Mouse (Mus musculus) myocyte (in vitro differentiated cells): ENCODE results near the gene Neurl2.

ENCODE experiments used
- E2F4 ChIP-seq: IDR thresholded peaks from one replicate; pipeline ENCODE4 v1.6.1; 2011; ENCODE audit warnings: mild to moderate bottlenecking, control low read depth, moderate library complexity; ENCODE audit not compliant: insufficient read depth
- MAX ChIP-seq: IDR thresholded peaks from one replicate; pipeline ENCODE4 v1.6.1; 2011; ENCODE audit warnings: low read depth, mild to moderate bottlenecking, control low read depth
- MYOD1 ChIP-seq, 3 experiments: IDR thresholded peaks; one replicate each; pipeline ENCODE4 v1.6.1; 2011; ENCODE audit warnings: control low read depth in 2 of 3, low read depth in 2 of 3, mild to moderate bottlenecking in 2 of 3, moderate library complexity in 1 of 3; ENCODE audit not compliant: insufficient read length in 2 of 3, control insufficient read depth in 1 of 3
- MYOG ChIP-seq, 3 experiments: IDR thresholded peaks; one replicate each; pipeline ENCODE4 v1.6.1; 2011; ENCODE audit warnings: control low read depth in 2 of 3, low read depth in 2 of 3, mild to moderate bottlenecking in 2 of 3; ENCODE audit not compliant: insufficient read length in 2 of 3, control insufficient read depth in 1 of 3, insufficient read depth in 1 of 3
- POLR2A ChIP-seq: IDR thresholded peaks from one replicate; pipeline ENCODE4 v1.6.1; 2011; ENCODE audit warnings: low read depth, mild to moderate bottlenecking, control low read depth, moderate library complexity; ENCODE audit not compliant: insufficient read length
- POLR2AphosphoS2 ChIP-seq: IDR thresholded peaks from one replicate; pipeline ENCODE4 v1.6.1; 2011; ENCODE audit warnings: low read depth, control low read depth; ENCODE audit not compliant: insufficient read length
- REST ChIP-seq: IDR thresholded peaks from one replicate; pipeline ENCODE4 v1.6.1; 2011; ENCODE audit warnings: mild to moderate bottlenecking, control low read depth, moderate library complexity; ENCODE audit not compliant: insufficient read depth, insufficient read length
- TCF3 ChIP-seq: IDR thresholded peaks from one replicate; pipeline ENCODE4 v1.6.1; 2011; ENCODE audit warnings: low read depth, control low read depth; ENCODE audit not compliant: insufficient read length
- USF1 ChIP-seq: IDR thresholded peaks from one replicate; pipeline ENCODE4 v1.6.1; 2011; ENCODE audit warnings: low read depth, mild to moderate bottlenecking, control low read depth, moderate library complexity

DNA sequence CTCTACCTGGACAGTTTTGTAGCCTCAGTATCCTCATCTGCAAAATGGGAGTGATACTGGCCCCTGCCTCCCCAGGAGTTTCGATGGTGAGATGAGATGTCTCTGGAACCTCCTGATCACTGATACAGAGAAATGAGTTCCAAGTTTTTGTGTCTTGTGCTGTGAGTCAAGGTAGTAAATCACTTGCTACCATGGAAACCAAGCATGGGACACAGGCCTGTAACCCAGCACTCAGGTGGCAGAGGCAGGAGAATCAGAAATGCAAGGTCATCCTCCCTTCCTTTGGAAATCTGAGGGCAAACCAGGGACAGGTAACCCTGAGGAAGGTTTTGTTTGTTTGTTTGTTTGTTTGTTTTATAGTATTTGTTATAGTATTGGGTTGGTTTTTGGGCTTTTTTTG, 4.2 kb downstream of the Neurl2 start:
- no peak for TF ChIP-seq POLR2A
- TF ChIP-seq REST = no peak
- no peak for TF ChIP-seq E2F4
- no peak for TF ChIP-seq POLR2AphosphoS2
- TF ChIP-seq MYOG (IDR thresholded peaks at IDR 0.05; ENCODE audit: control insufficient read depth in 1 of 3, insufficient read depth in 1 of 3, insufficient read length in 2 of 3, low read depth in 2 of 3) = no peak
- no peak for TF ChIP-seq MAX
- no peak for TF ChIP-seq USF1
- TF ChIP-seq TCF3 = no peak
- no peak for TF ChIP-seq MYOD1 (IDR thresholded peaks at IDR 0.05; ENCODE audit: control insufficient read depth in 1 of 3, insufficient read length in 2 of 3, low read depth in 2 of 3)
